In genomic region chr1:79762282-79763250, GRCm38 (mm10) we compare ENCODE assay signal across 8 mouse cellular contexts. TPM values are rescaled to one million over a fixed set of nuclear protein-coding genes. Genes with fewer than 3 reads are reported as not detected.
DNase-seq lines count a peak whose midpoint lies in the region; ATAC-seq and TF ChIP-seq lines count a peak whose summit lies in the region.

No protein-coding gene starts in this region.

- no peaks in the 10 kb centered on the region for H3K36me3 ChIP-seq in C2C12 (ENCODE audit: control insufficient read depth, insufficient read depth)
- no peaks in the 10 kb centered on the region for H3K36me3 ChIP-seq in limb, embryonic 14.5 days (ENCODE audit: control insufficient read depth, insufficient read depth, low read length)
- H3K36me3 ChIP-seq in neural tube, embryonic 14.5 days (ENCODE audit: control insufficient read depth, insufficient read depth, low read length) = no peaks in the 10 kb centered on the region

- H3K4me2 ChIP-seq in limb, embryonic 14.5 days (replicated peaks; ENCODE audit: low read depth, low read length, severe bottlenecking) = peak overlapping the region; percentile 90
- peak overlapping the region; percentile 79 for H3K4me2 ChIP-seq in neural tube, embryonic 14.5 days (ENCODE audit: low read depth, low read length)

- intact Hi-C loops in heart, postnatal 14 days (cut with DNase I) = loop anchor here (5.0 to 10.0 kb wide), 2 partner anchors 50 to 1108 kb away; partner anchors contain the start of genes Acsl3 and Utp14b

- DNase-seq in heart, adult 11 months = peak; percentile 75
- no peak for DNase-seq in heart, postnatal 14 days
- DNase-seq in limb, embryonic 14.5 days (ENCODE audit: low spot score) = no peak
- DNase-seq in layer of hippocampus, adult 11-12 months (ENCODE audit: low spot score) = no peak

- H3K79me2 ChIP-seq in C2C12 (ENCODE audit: control insufficient read depth, insufficient read depth) = peaks cover 30% of the 10 kb centered on the region

- H3K27ac ChIP-seq in limb, embryonic 14.5 days (replicated peaks; ENCODE audit: low read depth, low read length) = no peak overlapping the region
- H3K27ac ChIP-seq in neural tube, embryonic 14.5 days (ENCODE audit: low read depth, low read length) = peak overlapping the region; percentile 44; the same call in 1 of the 2 replicates

- peaks cover 11% of the 10 kb centered on the region for H3K4me1 ChIP-seq in limb, embryonic 14.5 days (ENCODE audit: control insufficient read depth, insufficient read depth, low read length)
- H3K4me1 ChIP-seq in neural tube, embryonic 14.5 days (ENCODE audit: control insufficient read depth, insufficient read depth, low read length) = peaks cover 24% of the 10 kb centered on the region; the same call in 1 of the 2 replicates

- H3K79me3 ChIP-seq in C2C12 (ENCODE audit: low read depth) = peaks cover 9% of the 10 kb centered on the region

- no peak for TF ChIP-seq CTCF in C2C12 (IDR thresholded peaks at IDR 0.05; ENCODE audit: control insufficient read depth, insufficient read depth, insufficient read length)

- peak; percentile 76 for ATAC-seq in erythroid progenitor cell, adult 5-6 weeks (replicated peaks; ENCODE audit: low FRiP score, poor library complexity, severe bottlenecking)
- ATAC-seq in limb, embryonic 14.5 days (ENCODE audit: low FRiP score, low read depth) = no peak
- ATAC-seq in neural tube, embryonic 14.5 days (ENCODE audit: low read depth) = no peak
- no peak for ATAC-seq in inflammation-experienced regulatory T-cells, adult 6 months

- peak overlapping the region; percentile 89 for H3K4me3 ChIP-seq in C2C12 (ENCODE audit: insufficient read depth, poor library complexity, severe bottlenecking)
- H3K4me3 ChIP-seq in limb, embryonic 14.5 days (replicated peaks; ENCODE audit: low read length) = peak overlapping the region; percentile 90; the same call in 1 of the 2 replicates
- H3K4me3 ChIP-seq in neural tube, embryonic 14.5 days (ENCODE audit: low read depth, low read length) = peak overlapping the region; percentile 79

- no peak overlapping the region for H3ac ChIP-seq in C2C12 (ENCODE audit: control insufficient read depth, insufficient read length, low read depth)

- no peaks in the 10 kb centered on the region for H3K27me3 ChIP-seq in C2C12 (ENCODE audit: control insufficient read depth, insufficient read depth, insufficient read length)
- no peaks in the 10 kb centered on the region for H3K27me3 ChIP-seq in limb, embryonic 14.5 days (ENCODE audit: control insufficient read depth, insufficient read depth, low read length)
- H3K27me3 ChIP-seq in neural tube, embryonic 14.5 days (ENCODE audit: control insufficient read depth, insufficient read depth, low read length) = no peaks in the 10 kb centered on the region

- no peak overlapping the region for H3K9ac ChIP-seq in limb, embryonic 14.5 days (ENCODE audit: low read depth, low read length, severe bottlenecking)
- H3K9ac ChIP-seq in neural tube, embryonic 14.5 days (replicated peaks; ENCODE audit: low read depth, low read length) = peak overlapping the region; percentile 89; the same call in 1 of the 2 replicates

- no peak for TF ChIP-seq POLR2A in limb, embryonic 14.5 days (IDR thresholded peaks at IDR 0.05; ENCODE audit: borderline replicate concordance, extremely low read depth, insufficient read depth, insufficient read length)

- WGBS in limb, embryonic 14.5 days = 58% methylated on average over 16 of the region's 16 CpGs
- 64% methylated on average over 16 of the region's 16 CpGs for whole genome bisulfite sequencing in neural tube, embryonic 14.5 days

- no peaks in the 10 kb centered on the region for H3K9me3 ChIP-seq in limb, embryonic 14.5 days (ENCODE audit: control insufficient read depth, low read length)
- H3K9me3 ChIP-seq in neural tube, embryonic 14.5 days (ENCODE audit: control insufficient read depth, low read length) = no peaks in the 10 kb centered on the region

TF ChIP-seq in C2C12, 6 proteins besides CTCF, POLR2A, EP300 and RAD21:
- TF ChIP-seq MAX (IDR thresholded peaks at IDR 0.05) (no peak), CEBPB (IDR thresholded peaks at IDR 0.05; ENCODE audit: low read depth) (no peak), MYOD1 (IDR thresholded peaks at IDR 0.05; ENCODE audit: control insufficient read depth, insufficient read length, low read depth) (no peak), USF1 (IDR thresholded peaks at IDR 0.05; ENCODE audit: low read depth) (no peak), MYOG (IDR thresholded peaks at IDR 0.05; ENCODE audit: control insufficient read depth, extremely low read depth, insufficient read length) (no peak), FOSL1 (IDR thresholded peaks at IDR 0.05; ENCODE audit: insufficient read depth, low read length, poor library complexity, severe bottlenecking) (no peak)

RNA-seq across cellular contexts. Expression of gene Mrpl44, which starts 13.3 kb away (rescaled TPM):
- 10 to 100 TPM; 56.9 to 58.5 TPM for total RNA-seq in heart, postnatal 14 days (2021)
- 22.8 TPM for polyA plus RNA-seq in C2C12 (2012; fragmentation: generic; extraction: Trizol)
- 4.6 and 9.0 TPM in 2 replicates for total RNA-seq in erythroid progenitor cell, adult 5-6 weeks (2015; ENCODE audit: low replicate concordance)
- 4.5 and 8.0 TPM in 2 replicates for total RNA-seq in erythroid progenitor cell, adult 5-6 weeks (2017; ENCODE audit: low replicate concordance)
- polyA plus RNA-seq in limb, embryonic 14.5 days (2012; rRNA removed) = 22.2 and 24.6 TPM in 2 replicates
- polyA plus RNA-seq in limb, embryonic 14.5 days (2014; fragmentation: Nextera tagmentation; extraction: Ambion mirVana) = 38.1 and 41.2 TPM in 2 replicates
- polyA plus RNA-seq in neural tube, embryonic 14.5 days (2014; fragmentation: Nextera tagmentation; extraction: Ambion mirVana) = 36.5 and 42.1 TPM in 2 replicates
- polyA plus RNA-seq in inflammation-experienced regulatory T-cells, adult 6 months (2017; shearing (Covaris generic)) = 10 to 100 TPM; 57.9 to 59.8 (median 59.5) TPM

RNA-seq across cellular contexts. Expression of gene Wdfy1, which starts 13.4 kb away (rescaled TPM):
- total RNA-seq in heart, postnatal 14 days (2021) = 10 to 100 TPM; 18.6 to 23.0 TPM
- 22.7 TPM for polyA plus RNA-seq in C2C12 (2012; fragmentation: generic; extraction: Trizol)
- 2.9 and 28.9 TPM in 2 replicates for total RNA-seq in erythroid progenitor cell, adult 5-6 weeks (2015; ENCODE audit: low replicate concordance)
- total RNA-seq in erythroid progenitor cell, adult 5-6 weeks (2017; ENCODE audit: low replicate concordance) = 0.98 and 6.8 TPM in 2 replicates
- 20.8 and 22.1 TPM in 2 replicates for polyA plus RNA-seq in limb, embryonic 14.5 days (2012; rRNA removed)
- polyA plus RNA-seq in limb, embryonic 14.5 days (2014; fragmentation: Nextera tagmentation; extraction: Ambion mirVana) = 31.1 and 37.1 TPM in 2 replicates
- 109 and 112 TPM in 2 replicates for polyA plus RNA-seq in neural tube, embryonic 14.5 days (2014; fragmentation: Nextera tagmentation; extraction: Ambion mirVana)
- polyA plus RNA-seq in inflammation-experienced regulatory T-cells, adult 6 months (2017; shearing (Covaris generic)) = 10 to 100 TPM; 20.1 to 33.5 (median 22.2) TPM
